Mouse (Mus musculus): ENCODE data around the gene Rbfox1.

Rbfox1 gene

GRCm38 (mm10) chr16:5884746-5885689 lies at the start of gene Rbfox1:
TSS of gene Rbfox1 (plus strand) at chr16:5885355.
- ATAC-seq (ENCODE audit: low TSS enrichment): peak; percentile 69; the same call in 1 of the 2 replicates

GRCm38 (mm10) chr16:5836744-5837143 lies 48.4 kb upstream of the Rbfox1 start:
- ATAC-seq (ENCODE audit: low TSS enrichment): no peak

GRCm38 (mm10) chr16:5841167-5841566 lies 44.0 kb upstream of the Rbfox1 start:
- no peak for ATAC-seq (ENCODE audit: low TSS enrichment)

- ATAC-seq (ENCODE audit: low TSS enrichment): no peak
Observed at GRCm38 (mm10) chr16:5845645-5846044, 39.5 kb upstream of the Rbfox1 start.

- ATAC-seq (ENCODE audit: low TSS enrichment): no peak
Observed at GRCm38 (mm10) chr16:5853055-5853454, 32.1 kb upstream of the Rbfox1 start.

- no peak for ATAC-seq (ENCODE audit: low TSS enrichment)
Observed at GRCm38 (mm10) chr16:5864350-5864749, 20.8 kb upstream of the Rbfox1 start.

- ATAC-seq (ENCODE audit: low TSS enrichment): no peak
Observed at GRCm38 (mm10) chr16:5866966-5867365, 18.2 kb upstream of the Rbfox1 start.

- ATAC-seq (ENCODE audit: low TSS enrichment): no peak
Observed at GRCm38 (mm10) chr16:5870391-5870790, 14.8 kb upstream of the Rbfox1 start.

GRCm38 (mm10) chr16:5881820-5882219 lies 3.3 kb upstream of the Rbfox1 start:
- ATAC-seq (ENCODE audit: low TSS enrichment): no peak

GRCm38 (mm10) chr16:5885690-5886050 lies 515 bp downstream of the Rbfox1 start:
- ATAC-seq (ENCODE audit: low TSS enrichment): no peak

- ATAC-seq (ENCODE audit: low TSS enrichment): no peak
Observed at GRCm38 (mm10) chr16:5895564-5895963, 10.4 kb downstream of the Rbfox1 start.

GRCm38 (mm10) chr16:5898330-5898729 lies 13.2 kb downstream of the Rbfox1 start:
- ATAC-seq (ENCODE audit: low TSS enrichment): no peak

GRCm38 (mm10) chr16:5910742-5911141 lies 25.6 kb downstream of the Rbfox1 start:
- ATAC-seq (ENCODE audit: low TSS enrichment): no peak

- ATAC-seq (ENCODE audit: low TSS enrichment): peak; percentile 74
Observed at GRCm38 (mm10) chr16:5911880-5912327, 26.7 kb downstream of the Rbfox1 start.

- ATAC-seq (ENCODE audit: low TSS enrichment): no peak
Observed at GRCm38 (mm10) chr16:5917937-5918336, 32.8 kb downstream of the Rbfox1 start.

- peak; percentile 89 for ATAC-seq (ENCODE audit: low TSS enrichment)
Observed at GRCm38 (mm10) chr16:5926986-5927385, 41.8 kb downstream of the Rbfox1 start.

GRCm38 (mm10) chr16:5931680-5932079 lies 46.5 kb downstream of the Rbfox1 start:
- ATAC-seq (ENCODE audit: low TSS enrichment): peak; percentile 76

GRCm38 (mm10) chr16:5940016-5940415 lies 54.9 kb downstream of the Rbfox1 start:
- ATAC-seq (ENCODE audit: low TSS enrichment): no peak

GRCm38 (mm10) chr16:5945682-5946081 lies 60.5 kb downstream of the Rbfox1 start:
- ATAC-seq (ENCODE audit: low TSS enrichment): no peak

- ATAC-seq (ENCODE audit: low TSS enrichment): no peak
Observed at GRCm38 (mm10) chr16:5953106-5953505, 68.0 kb downstream of the Rbfox1 start.

- ATAC-seq (ENCODE audit: low TSS enrichment): no peak
Observed at GRCm38 (mm10) chr16:5957418-5957817, 72.3 kb downstream of the Rbfox1 start.

GRCm38 (mm10) chr16:5961786-5962185 lies 76.6 kb downstream of the Rbfox1 start:
- peak; percentile 86 for ATAC-seq (ENCODE audit: low TSS enrichment)

- no peak for ATAC-seq (ENCODE audit: low TSS enrichment)
Observed at GRCm38 (mm10) chr16:5974172-5974571, 89.0 kb downstream of the Rbfox1 start.
